Mouse (Mus musculus) heart, embryonic 15.5 days (tissue): ENCODE measurements around the gene Gm13178. TPM values are rescaled to one million over a fixed set of nuclear protein-coding genes. Genes with fewer than 3 reads are reported as not detected.

Experiments used
- ATAC-seq: fragments of 200-750 bp; cut with Nextera tagmentation; replicated peaks from 2 replicates; pipeline ENCODE4 v1.8.0; 2017; ENCODE audit warnings: low read depth, moderate TSS enrichment; ENCODE audit not compliant: insufficient number of reproducible peaks, insufficient read depth, low FRiP score
- H3K27ac ChIP-seq: fragments of 300-500 bp; sonication (generic); 2 replicates; pipeline ENCODE4 v1.5.1; 2015; ENCODE audit warnings: mild to moderate bottlenecking, inconsistent platforms
- H3K27me3 ChIP-seq: fragments of 300-500 bp; sonication (generic); 2 replicates; pipeline ENCODE4 v1.6.1; 2015; ENCODE audit warnings: inconsistent platforms
- H3K36me3 ChIP-seq: fragments of 300-500 bp; sonication (generic); 2 replicates; pipeline ENCODE4 v1.6.1; 2015; ENCODE audit warnings: mild to moderate bottlenecking, inconsistent platforms
- H3K4me1 ChIP-seq: fragments of 300-500 bp; sonication (generic); replicated peaks from 2 replicates; pipeline ENCODE4 v1.6.1; 2015; ENCODE audit warnings: inconsistent platforms
- H3K4me2 ChIP-seq: fragments of 300-500 bp; sonication (generic); 2 replicates; pipeline ENCODE4 v1.6.1; 2015; ENCODE audit warnings: inconsistent platforms, mild to moderate bottlenecking, moderate library complexity
- H3K4me3 ChIP-seq: fragments of 300-500 bp; sonication (generic); 2 replicates; pipeline ENCODE4 v1.5.1; 2015; ENCODE audit warnings: mild to moderate bottlenecking, inconsistent platforms
- H3K9ac ChIP-seq: fragments of 300-500 bp; sonication (generic); 2 replicates; pipeline ENCODE4 v1.6.1; 2015; ENCODE audit warnings: mild to moderate bottlenecking, inconsistent platforms
- H3K9me3 ChIP-seq: fragments of 300-500 bp; sonication (generic); replicated peaks from 2 replicates; pipeline ENCODE4 v1.6.1; 2016; ENCODE audit warnings: inconsistent platforms
- WGBS: fragments of 180-500 bp; shearing (Covaris S2); methylation state at CpG from one replicate; pipeline ENCODE4 v1.1.7; 2015; ENCODE audit warnings: mixed read lengths; 5-methylcytosine and 5-hydroxymethylcytosine counted together
- polyA plus RNA-seq: library from polyadenylated mRNA; unstranded; fragments of >200 nt; fragmentation: Nextera tagmentation; extraction: Ambion mirVana; gene quantifications from 2 replicates; pipeline ENCODE4 v1.2.1, GENCODE M21; 2015

Gene Gm13178
- polyA plus RNA-seq, result not detected in 2 replicates

DNA sequence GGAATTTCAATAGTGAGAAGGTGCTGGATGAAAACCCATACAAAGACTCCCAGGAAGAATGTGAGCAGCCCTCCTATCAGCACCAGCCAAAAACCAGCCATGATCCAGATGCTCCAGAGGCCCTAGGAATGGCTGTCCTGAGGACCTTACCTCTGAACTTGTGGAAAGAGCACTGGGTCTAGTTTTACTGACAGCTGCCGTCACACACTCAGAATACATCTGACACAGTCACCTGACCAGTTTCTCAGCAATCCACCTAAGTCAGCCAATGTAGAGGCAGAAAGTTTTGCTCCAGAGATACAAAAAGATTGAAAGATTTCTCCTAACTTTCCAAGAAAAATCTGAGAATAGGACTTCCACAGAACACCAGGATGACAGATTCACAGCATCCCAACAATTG lies at the start of gene Gm13178:
TSS of gene Gm13178 (minus strand) at position 101 of the 400 bp plus-strand sequence.
- H3K27ac ChIP-seq, result no peak within 1 kb of the TSS
- no peaks in the 10 kb centered on the region for H3K27me3 ChIP-seq
- H3K9me3 ChIP-seq, result no peaks in the 10 kb centered on the region
- no peak within 1 kb of the TSS for H3K4me3 ChIP-seq
- H3K9ac ChIP-seq, result no peak within 1 kb of the TSS
- ATAC-seq, result no peak
- H3K36me3 ChIP-seq, result no peaks in the 10 kb centered on the region
- H3K4me2 ChIP-seq, result no peak within 1 kb of the TSS
- no peaks in the 10 kb centered on the region for H3K4me1 ChIP-seq
- 85% methylated on average over 1 of the region's 1 CpGs for WGBS

DNA sequence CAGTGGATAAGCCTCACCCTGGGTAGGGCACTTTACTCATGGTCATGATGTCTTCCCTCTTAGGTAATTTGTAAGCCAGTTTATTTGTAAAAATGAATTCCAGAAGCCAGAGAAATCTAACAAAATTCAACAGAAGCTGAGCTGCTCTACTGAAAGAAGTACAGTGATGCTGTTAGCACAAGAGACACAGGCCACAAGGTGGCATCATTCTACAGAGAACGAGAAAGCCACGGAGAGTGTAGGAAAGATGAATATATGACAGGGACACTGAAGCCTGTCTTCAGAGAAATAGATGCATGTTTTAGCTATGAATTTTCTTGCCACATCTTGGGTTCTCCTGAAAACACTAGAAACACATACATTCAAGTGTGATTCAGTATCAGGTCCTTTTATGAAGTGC lies 44.5 kb upstream of the Gm13178 start:
- Histone ChIP-seq H3K4me1 (no peaks in the 10 kb centered on the region), H3K9me3 (no peaks in the 10 kb centered on the region), H3K36me3 (no peaks in the 10 kb centered on the region), H3K4me2 (no peak overlapping the region), H3K27ac (no peak overlapping the region), H3K9ac (no peak overlapping the region), H3K27me3 (no peaks in the 10 kb centered on the region), H3K4me3 (no peak overlapping the region)
- WGBS, result 33% methylated on average over 2 of the region's 2 CpGs
- no peak for ATAC-seq

DNA sequence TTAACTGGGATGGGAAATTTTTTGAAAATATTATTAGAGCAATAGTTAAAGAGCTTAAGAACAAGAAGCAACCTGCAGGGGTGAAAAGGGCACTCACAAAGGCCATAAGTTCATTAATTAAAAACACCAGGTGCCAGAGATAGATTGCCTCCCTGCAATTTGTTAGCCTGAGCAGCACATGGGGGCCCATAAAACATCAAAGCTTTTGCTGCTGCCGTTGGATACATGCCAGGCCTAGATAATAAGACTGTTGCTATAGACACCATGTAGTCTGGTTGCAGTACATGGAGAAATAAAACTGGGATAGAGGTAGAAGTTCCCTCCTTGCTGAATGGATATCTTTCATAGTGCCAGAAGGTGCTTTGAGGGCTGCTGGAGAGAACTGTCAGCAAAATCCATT lies 27.9 kb upstream of the Gm13178 start:
- Histone ChIP-seq H3K9ac (no peak overlapping the region), H3K4me3 (no peak overlapping the region), H3K27me3 (no peaks in the 10 kb centered on the region), H3K4me2 (no peak overlapping the region), H3K9me3 (no peaks in the 10 kb centered on the region), H3K36me3 (no peaks in the 10 kb centered on the region), H3K4me1 (no peaks in the 10 kb centered on the region), H3K27ac (no peak overlapping the region)
- ATAC-seq, result no peak
- 39% methylated on average over 1 of the region's 1 CpGs for WGBS

DNA sequence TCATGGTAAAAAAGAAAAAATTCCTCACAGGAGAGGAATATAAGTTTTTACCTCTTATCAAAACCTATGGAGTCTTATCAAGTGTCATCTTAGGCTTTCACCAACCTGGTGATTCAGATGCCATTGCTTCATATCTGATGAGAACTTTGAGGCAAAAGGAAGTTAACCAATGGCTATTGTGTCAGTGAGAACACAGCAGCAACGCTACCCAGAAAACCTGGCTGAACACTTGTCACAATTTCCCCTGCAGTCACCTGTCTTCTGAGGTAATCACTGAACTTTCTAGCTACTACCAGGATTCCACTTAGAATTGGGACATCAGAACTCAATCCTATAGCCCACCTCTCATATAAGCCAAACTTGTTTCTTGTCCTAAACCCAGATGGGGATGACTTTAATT lies 1.5 kb downstream of the Gm13178 start:
- 69% methylated on average over 1 of the region's 1 CpGs for WGBS
- H3K27ac ChIP-seq, result no peak overlapping the region
- no peak for ATAC-seq

DNA sequence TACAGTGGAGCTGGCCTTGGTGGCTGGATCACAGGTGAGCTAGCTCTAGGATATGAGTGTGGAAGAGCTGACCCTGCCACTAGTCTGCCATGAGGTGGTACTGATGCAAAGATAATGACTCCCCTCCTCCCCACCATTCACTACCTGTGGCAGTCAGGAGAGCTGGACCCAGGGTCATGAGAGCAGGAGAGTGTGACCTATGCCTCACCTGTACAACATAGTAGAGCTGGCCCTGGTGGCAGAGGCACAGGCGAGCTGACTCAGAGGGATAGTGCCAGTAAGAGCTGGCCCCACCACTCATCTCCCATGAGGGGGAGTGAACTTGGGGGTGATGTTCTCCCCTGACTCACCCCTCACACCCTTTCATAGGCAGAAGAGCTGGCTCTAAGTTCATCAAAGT lies 2.9 kb downstream of the Gm13178 start:
- H3K4me1 ChIP-seq, result no peaks in the 10 kb centered on the region
- 84% methylated on average over 1 of the region's 1 CpGs for WGBS
- H3K9ac ChIP-seq, result no peak overlapping the region
- H3K36me3 ChIP-seq, result no peaks in the 10 kb centered on the region
- no peaks in the 10 kb centered on the region for H3K27me3 ChIP-seq
- H3K4me3 ChIP-seq, result no peak overlapping the region
- H3K9me3 ChIP-seq, result 0 out of 2 replicates have a peak, but pooled peaks cover 4% of the 10 kb centered on the region
- H3K4me2 ChIP-seq, result no peak overlapping the region
- no peak overlapping the region for H3K27ac ChIP-seq
- ATAC-seq, result no peak

More for the DNA sequence above, 1.5 kb downstream of the Gm13178 start:
- Histone ChIP-seq H3K36me3 (no peaks in the 10 kb centered on the region), H3K27me3 (no peaks in the 10 kb centered on the region), H3K4me2 (no peak overlapping the region), H3K9me3 (0 out of 2 replicates have a peak, but pooled peaks cover 4% of the 10 kb centered on the region), H3K4me3 (no peak overlapping the region), H3K4me1 (no peaks in the 10 kb centered on the region), H3K9ac (no peak overlapping the region)

DNA sequence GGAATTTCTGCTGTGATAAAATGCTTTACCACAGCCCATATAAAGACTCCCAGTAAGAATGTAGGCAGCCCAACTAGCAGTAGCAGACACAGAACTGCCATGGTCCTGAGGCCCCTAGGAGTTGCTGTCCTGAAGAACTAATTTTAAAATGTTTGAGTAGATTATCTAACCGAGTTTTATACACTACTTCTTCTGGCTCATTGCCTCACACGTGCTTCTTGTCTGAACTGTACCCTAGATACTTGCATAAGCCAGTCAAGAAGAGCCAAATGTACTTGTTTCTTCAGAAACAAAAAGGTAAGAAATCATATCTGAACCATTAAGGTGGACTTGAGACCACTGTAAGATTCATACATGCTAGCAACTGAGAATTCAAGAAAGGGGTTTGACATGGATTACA lies 34.9 kb downstream of the Gm13178 start, which contains the start of gene Gm436:
TSS of gene Gm436 (minus strand) at position 101 of the 400 bp plus-strand sequence.
- 33% methylated on average over 2 of the region's 2 CpGs for WGBS
- no peak within 1 kb of the TSS for H3K4me2 ChIP-seq
- H3K4me3 ChIP-seq, result no peak within 1 kb of the TSS
- H3K9me3 ChIP-seq, result no peaks in the 10 kb centered on the region; the same call in 1 of the 2 replicates
- H3K36me3 ChIP-seq, result no peaks in the 10 kb centered on the region
- no peaks in the 10 kb centered on the region for H3K27me3 ChIP-seq
- no peak within 1 kb of the TSS for H3K9ac ChIP-seq
- no peak for ATAC-seq
- H3K4me1 ChIP-seq, result no peaks in the 10 kb centered on the region
- H3K27ac ChIP-seq, result no peak within 1 kb of the TSS

Other genes with a start within 250 kb of the Gm13178 start
- gene 9430007A20Rik, start 201.6 kb downstream of the Gm13178 start, polyA plus RNA-seq, result not detected in 2 replicates
- gene Gm13124, start 156.3 kb downstream of the Gm13178 start, polyA plus RNA-seq, result not detected in 2 replicates
- not detected in 2 replicates for gene Aadacl4, start 107.7 kb downstream of the Gm13178 start, polyA plus RNA-seq
- not detected in 2 replicates for gene Gm436, start 35.0 kb downstream of the Gm13178 start, polyA plus RNA-seq
- not detected in 2 replicates for gene Gm438, start 65.2 kb upstream of the Gm13178 start, polyA plus RNA-seq
- 36.3 and 46.4 TPM in 2 replicates for gene Dhrs3, start 171.4 kb upstream of the Gm13178 start, polyA plus RNA-seq